21 mouse cellular contexts compared by ENCODE assay signal in genomic region chr19:19535131-19535530, GRCm38 (mm10).
DNase-seq lines count a peak whose midpoint lies in the region; ATAC-seq and TF ChIP-seq lines count a peak whose summit lies in the region.
"Had no signal": no experiment of that assay in that cellular context is flagged by ENCODE, and none has a peak within 500 bp of the region (broad histone marks: within the 10 kb centered on the region; RNA-seq: fewer than 3 reads in every experiment).

No protein-coding gene starts in this region.

- no peak for ATAC-seq in forebrain, embryonic 14.5 days
- ATAC-seq in forebrain, embryonic 11.5 days (replicated peaks; ENCODE audit: low FRiP score): no peak
- ATAC-seq: CD4-positive, CD25-positive, alpha-beta regulatory T cell, adult 4 months; intestine, embryonic 16.5 days had no signal

- no peaks in the 10 kb centered on the region for H3K4me1 ChIP-seq in forebrain, embryonic 14.5 days (ENCODE audit: control insufficient read depth, insufficient read depth, low read length)
- H3K4me1 ChIP-seq in forebrain, embryonic 11.5 days (replicated peaks; ENCODE audit: control insufficient read depth, insufficient read depth, low read length): no peaks in the 10 kb centered on the region
- H3K4me1 ChIP-seq: embryonic facial prominence, embryonic 10.5 days; heart, embryonic 15.5 days had no signal

- H3K4me2 ChIP-seq in forebrain, embryonic 14.5 days (ENCODE audit: low read length): no peak overlapping the region
- H3K4me2 ChIP-seq in forebrain, embryonic 11.5 days (ENCODE audit: low read depth, low read length, severe bottlenecking): no peak overlapping the region
- H3K4me2 ChIP-seq: heart, embryonic 11.5 days; heart, embryonic 15.5 days; hindbrain, embryonic 14.5 days had no signal

- no peak for TF ChIP-seq CTCF in layer of hippocampus, adult 2 months (conservative IDR thresholded peaks at IDR 0.05)

- no peaks in the 10 kb centered on the region for H3K36me3 ChIP-seq in forebrain, embryonic 14.5 days (ENCODE audit: control insufficient read depth, insufficient read depth, low read length)
- no peaks in the 10 kb centered on the region for H3K36me3 ChIP-seq in forebrain, embryonic 11.5 days (ENCODE audit: control insufficient read depth, insufficient read depth, low read length)
- H3K36me3 ChIP-seq: embryonic facial prominence, embryonic 10.5 days; G1E; heart, embryonic 15.5 days had no signal

- DNase-seq in cerebellum, adult 9-10 months: peak; percentile 4
- no peak for DNase-seq in cerebellum, adult 11 months
- peak; percentile 54 for DNase-seq in forebrain, embryonic 14.5 days (ENCODE audit: low spot score)
- no peak for DNase-seq in forebrain, embryonic 11.5 days (ENCODE audit: low spot score)
- peak; percentile 12 to 15 for DNase-seq in layer of hippocampus, adult 2 months (ENCODE audit: low spot score in 2 of 2)
- no peak for DNase-seq in layer of hippocampus, postnatal 25 days (ENCODE audit: extremely low spot score in 1 of 2, low spot score in 1 of 2)
- DNase-seq in brain, adult 2 months (ENCODE audit: low read depth, low spot score): peak; percentile 42
- DNase-seq: adrenal gland, adult 8-10 months; adrenal gland, postnatal 36 days; B cell, adult 2 months; cerebellum, adult 18-20 months; gastrocnemius, postnatal 14 days; heart, adult 2 months; heart, postnatal 14 days had no signal

- H3K27me3 ChIP-seq in forebrain, embryonic 14.5 days (replicated peaks; ENCODE audit: control insufficient read depth, insufficient read depth, low read length): no peaks in the 10 kb centered on the region
- no peaks in the 10 kb centered on the region for H3K27me3 ChIP-seq in forebrain, embryonic 11.5 days (ENCODE audit: control insufficient read depth, insufficient read depth, low read length)
- H3K27me3 ChIP-seq: heart, embryonic 15.5 days had no signal

- WGBS in forebrain, embryonic 14.5 days: 63% methylated on average over 2 of the region's 2 CpGs
- 86% methylated on average over 2 of the region's 2 CpGs for WGBS in forebrain, embryonic 11.5 days

- no peaks in the 10 kb centered on the region for H3K9me3 ChIP-seq in forebrain, embryonic 14.5 days (replicated peaks; ENCODE audit: control insufficient read depth, low read length)
- H3K9me3 ChIP-seq in forebrain, embryonic 11.5 days (ENCODE audit: control insufficient read depth, low read length): no peaks in the 10 kb centered on the region
- H3K9me3 ChIP-seq: embryonic facial prominence, embryonic 10.5 days; G1E; heart, embryonic 15.5 days had no signal

- no peak overlapping the region for H3K9ac ChIP-seq in forebrain, embryonic 14.5 days (ENCODE audit: low read length)
- no peak overlapping the region for H3K9ac ChIP-seq in forebrain, embryonic 11.5 days (ENCODE audit: low read length)
- H3K9ac ChIP-seq: heart, embryonic 15.5 days; hindbrain, embryonic 14.5 days had no signal

- H3K4me3 ChIP-seq in forebrain, embryonic 14.5 days (ENCODE audit: low read depth, low read length): no peak overlapping the region
- no peak overlapping the region for H3K4me3 ChIP-seq in forebrain, embryonic 11.5 days (ENCODE audit: low read depth, low read length)
- H3K4me3 ChIP-seq in layer of hippocampus, adult 2 months: no peak overlapping the region
- H3K4me3 ChIP-seq: embryonic facial prominence, embryonic 10.5 days; heart, adult 2 months; heart, embryonic 15.5 days had no signal

- no peak overlapping the region for H3K27ac ChIP-seq in forebrain, embryonic 14.5 days (ENCODE audit: low read depth, low read length)
- no peak overlapping the region for H3K27ac ChIP-seq in forebrain, embryonic 11.5 days (ENCODE audit: low read depth, low read length)
- H3K27ac ChIP-seq in layer of hippocampus, adult 2 months: no peak overlapping the region
- H3K27ac ChIP-seq: embryonic facial prominence, embryonic 10.5 days; heart, adult 2 months; heart, embryonic 15.5 days; hindbrain, embryonic 14.5 days had no signal

Comparison
In these comparisons a context has a peak if more than half of its experiments do, and no peak if none do; other contexts are left out.
1. DNase-seq: peak in cerebellum, adult 9-10 months (single experiment), forebrain, embryonic 14.5 days (single experiment), layer of hippocampus, adult 2 months (2 of 2) and brain, adult 2 months (single experiment); none in cerebellum, adult 11 months (single experiment), forebrain, embryonic 11.5 days (single experiment) and layer of hippocampus, postnatal 25 days (0 of 2).